Mouse (Mus musculus) brain, embryonic 14.5 days (tissue): Measurements from ENCODE around the gene Hoxc12.

ENCODE experiments used
- CTCF ChIP-seq: fragments of 200-500 bp; IDR thresholded peaks from 2 replicates; pipeline ENCODE4 v1.5.1; 2012; ENCODE audit warnings: inconsistent platforms, mild to moderate bottlenecking, moderate library complexity, borderline replicate concordance; ENCODE audit not compliant: insufficient read depth, insufficient read length; ENCODE audit errors: extremely low read depth
- POLR2A ChIP-seq: fragments of 200-500 bp; IDR thresholded peaks from 2 replicates; pipeline ENCODE4 v1.6.1; 2012; ENCODE audit warnings: mild to moderate bottlenecking, inconsistent platforms, borderline replicate concordance; ENCODE audit not compliant: poor library complexity, insufficient read depth, insufficient read length, severe bottlenecking; ENCODE audit errors: extremely low read depth

- TF ChIP-seq CTCF (no peak), POLR2A (no peak)
Measured at GRCm38 (mm10) chr15:102984925-102985324, 48.4 kb downstream of the Hoxc12 start.
